Mouse (Mus musculus) ES-Bruce4 (cell line): ENCODE results near the gene Pax1.

Experiments
- CTCF ChIP-seq: IDR thresholded peaks from one replicate; pipeline ENCODE4 v1.8.1; 2011; ENCODE audit warnings: low read depth, low read length
- EP300 ChIP-seq: IDR thresholded peaks from 2 replicates; pipeline ENCODE4 v1.6.1; 2011; ENCODE audit warnings: low read depth, low read length; ENCODE audit not compliant: insufficient read depth
- POLR2A ChIP-seq: IDR thresholded peaks from one replicate; pipeline ENCODE4 v1.8.1; 2011; ENCODE audit warnings: low read length; ENCODE audit not compliant: insufficient read depth

DNA sequence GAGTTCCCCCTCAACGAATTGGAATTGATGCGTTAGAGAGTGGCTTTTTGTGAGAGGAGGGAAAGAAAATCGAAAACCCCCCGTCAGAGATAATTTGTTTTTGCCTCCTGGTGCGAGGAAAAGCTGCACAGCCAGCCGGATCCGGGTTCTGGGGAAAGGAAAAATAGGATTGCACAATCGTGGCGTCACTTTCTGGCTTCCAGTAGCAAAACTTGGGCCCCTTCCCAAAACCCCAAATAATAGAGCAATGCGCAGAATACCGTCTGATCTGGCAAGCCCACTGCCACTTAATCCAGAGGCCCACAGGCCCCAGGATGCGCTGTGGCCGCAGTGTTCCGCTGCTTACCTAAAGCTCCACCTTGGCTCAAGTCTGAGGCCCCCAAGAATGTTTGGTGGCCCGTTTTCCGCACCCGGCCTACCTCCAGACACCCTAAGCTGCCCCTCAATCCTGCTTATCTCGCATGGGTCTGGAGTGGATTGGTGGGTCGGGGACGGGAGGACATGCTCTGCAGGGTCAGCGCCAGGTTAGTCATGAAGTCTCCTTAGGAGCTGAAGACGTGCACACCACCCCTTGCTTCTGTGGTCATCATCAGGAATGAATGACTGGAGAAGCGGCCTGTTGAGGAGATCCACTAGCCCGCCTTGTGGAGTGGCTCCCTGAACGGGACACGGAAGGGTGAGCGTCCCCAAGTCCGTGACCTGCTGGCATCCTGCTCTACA is 11.4 kb downstream of the Pax1 start:
- TF ChIP-seq POLR2A (no peak), CTCF (no peak), EP300 (no peak)
